Mouse (Mus musculus): ENCODE results near the gene Olfr1351.
"Not testable (repeated sequence)": the region's sequence is repeated elsewhere in the genome, so short reads cannot be mapped to it uniquely, and the experiment has no call there.

Gene Olfr1351

DNA sequence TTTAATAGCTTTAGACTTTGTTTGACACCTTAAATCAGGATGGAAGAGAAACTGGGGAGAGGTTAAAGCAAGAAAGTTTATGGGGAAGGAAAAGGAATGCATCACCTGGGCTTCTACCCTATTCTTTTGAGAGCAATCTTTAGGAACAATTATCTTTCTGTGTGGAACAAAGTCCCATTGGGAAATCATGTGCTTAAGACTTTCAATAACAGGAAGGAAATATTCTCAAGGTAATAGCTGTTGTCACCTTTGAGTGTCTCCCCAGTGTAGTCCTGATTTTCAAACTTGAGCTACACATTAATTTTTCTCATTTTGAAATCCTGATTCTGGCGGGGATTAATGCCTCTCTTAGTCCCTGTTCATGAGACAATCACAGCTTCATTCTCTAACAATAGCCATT, at the start of gene Olfr1351:
Gene Olfr1351, plus strand, starts transcription at position 301 of the 400 bp plus-strand sequence.
- DNase-seq (ENCODE audit: inconsistent ontology term): no peak

DNA sequence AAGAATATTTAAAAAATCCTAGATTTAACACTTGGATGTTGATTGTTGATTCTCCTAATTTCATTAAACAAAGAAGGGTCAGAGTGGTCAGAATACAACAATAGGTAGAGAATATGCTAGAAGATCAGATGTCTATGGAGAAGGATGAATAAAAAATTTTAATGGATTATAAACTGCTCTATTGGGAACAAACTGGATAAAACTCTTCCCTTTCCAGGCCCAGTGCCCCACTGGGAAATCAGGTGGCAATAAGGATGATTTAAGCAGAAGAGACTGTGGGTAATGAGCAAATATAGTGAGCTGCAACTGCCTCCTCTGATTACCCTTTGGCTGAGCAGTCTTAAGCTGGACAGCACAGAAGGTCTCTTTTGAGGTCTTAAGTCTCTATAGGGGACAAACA, 49.3 kb upstream of the Olfr1351 start, which contains the start of gene Olfr1353:
Gene Olfr1353, plus strand, starts transcription at position 301 of the 400 bp plus-strand sequence.
- DNase-seq (ENCODE audit: inconsistent ontology term): not testable (repeated sequence)

DNA sequence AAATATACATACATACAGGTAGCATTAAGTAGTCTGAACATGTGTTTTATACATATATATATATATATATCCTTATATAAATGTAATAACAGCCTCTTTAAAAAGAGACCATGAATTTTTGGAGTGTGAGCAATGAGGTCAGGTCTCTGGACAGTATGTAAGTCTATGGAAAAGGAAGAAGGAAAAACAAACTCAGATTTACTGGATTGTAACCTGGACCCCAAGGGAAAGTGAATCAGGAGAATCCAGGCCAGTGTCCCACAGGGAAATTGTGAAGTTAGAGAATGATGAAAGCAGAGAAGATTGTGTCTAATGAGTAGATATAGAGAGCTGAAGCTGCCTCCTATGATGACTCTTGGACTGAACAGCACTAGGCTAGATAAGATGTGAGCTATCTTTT, 31.5 kb upstream of the Olfr1351 start, which contains the start of gene Olfr1352:
Gene Olfr1352, plus strand, starts transcription at position 301 of the 400 bp plus-strand sequence.
- no peak for DNase-seq (ENCODE audit: inconsistent ontology term)

DNA sequence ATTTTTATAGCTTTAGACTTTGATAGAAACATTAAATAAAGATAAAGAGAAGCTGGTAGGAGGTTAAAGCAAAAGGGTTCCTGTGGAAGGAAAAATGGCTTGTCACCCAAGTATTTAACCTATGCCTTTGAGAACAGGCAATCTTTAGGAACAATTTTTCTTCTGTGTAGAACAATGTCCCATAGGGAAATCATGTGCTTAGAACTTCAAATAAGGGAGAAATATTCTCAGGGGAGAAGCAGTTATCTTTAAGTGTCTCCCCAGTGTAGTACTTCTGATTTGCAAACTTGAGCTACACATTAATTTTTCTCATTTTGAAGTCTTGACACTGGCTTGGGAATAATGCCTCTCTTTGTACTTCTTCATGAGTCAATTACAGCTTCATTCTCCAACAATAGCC, 16.2 kb downstream of the Olfr1351 start, which contains the start of gene Olfr57:
Gene Olfr57, plus strand, starts transcription at position 301 of the 400 bp plus-strand sequence.
- DNase-seq (ENCODE audit: inconsistent ontology term): no peak

DNA sequence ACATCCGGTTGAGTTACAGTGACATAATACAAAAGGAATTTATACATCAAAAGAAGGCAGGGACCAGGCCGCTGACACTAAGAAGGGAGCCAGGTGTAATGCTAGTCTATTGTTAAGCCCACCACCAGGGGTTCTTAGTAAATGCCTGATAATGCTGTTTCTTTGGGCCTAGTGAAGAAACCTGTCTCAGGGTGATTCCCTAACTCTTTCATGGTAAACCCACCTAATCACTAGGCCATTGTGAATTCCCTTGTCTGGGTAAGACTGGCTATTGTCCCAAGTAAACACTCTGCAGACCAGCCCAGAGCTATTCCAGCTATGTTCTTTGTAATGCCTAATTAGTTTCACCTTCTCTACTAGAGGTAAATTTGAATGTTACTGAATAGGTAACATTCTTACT, 30.2 kb downstream of the Olfr1351 start:
- not testable (repeated sequence) for DNase-seq (ENCODE audit: inconsistent ontology term)

DNA sequence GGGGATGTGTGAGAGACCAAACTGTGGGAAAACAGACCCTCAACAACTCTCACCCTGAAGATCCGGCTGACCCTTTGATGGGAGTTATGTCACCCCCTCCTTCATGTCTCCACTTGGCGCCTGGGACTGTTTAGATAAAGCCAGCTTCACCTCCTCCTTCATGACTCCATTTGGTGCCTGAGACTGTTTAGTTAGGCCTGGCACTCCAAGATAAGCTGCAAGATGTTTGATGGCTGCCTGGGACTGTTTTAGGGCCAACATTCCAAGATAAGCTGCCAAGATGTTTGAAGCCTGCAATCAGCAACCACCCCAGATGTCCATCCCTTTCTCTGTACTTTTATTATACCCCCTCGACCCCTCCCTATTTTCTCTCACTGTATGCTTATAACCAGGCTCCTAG, 45.1 kb downstream of the Olfr1351 start:
- not testable (repeated sequence) for DNase-seq (ENCODE audit: inconsistent ontology term)
